Mouse (Mus musculus) C2C12 (cell line): Measurements from ENCODE around the gene Spsb2.

Experiments used
- CEBPB ChIP-seq: IDR thresholded peaks from one replicate; pipeline ENCODE4 v1.6.1; 2011; ENCODE audit warnings: low read depth, mild to moderate bottlenecking, control low read depth, moderate library complexity
- CTCF ChIP-seq: IDR thresholded peaks from one replicate; pipeline ENCODE4 v1.5.1; 2011; ENCODE audit not compliant: control insufficient read depth, insufficient read depth, insufficient read length
- MYOG ChIP-seq: IDR thresholded peaks from one replicate; pipeline ENCODE4 v1.6.1; 2011; ENCODE audit not compliant: control insufficient read depth, insufficient read length; ENCODE audit errors: extremely low read depth

DNA sequence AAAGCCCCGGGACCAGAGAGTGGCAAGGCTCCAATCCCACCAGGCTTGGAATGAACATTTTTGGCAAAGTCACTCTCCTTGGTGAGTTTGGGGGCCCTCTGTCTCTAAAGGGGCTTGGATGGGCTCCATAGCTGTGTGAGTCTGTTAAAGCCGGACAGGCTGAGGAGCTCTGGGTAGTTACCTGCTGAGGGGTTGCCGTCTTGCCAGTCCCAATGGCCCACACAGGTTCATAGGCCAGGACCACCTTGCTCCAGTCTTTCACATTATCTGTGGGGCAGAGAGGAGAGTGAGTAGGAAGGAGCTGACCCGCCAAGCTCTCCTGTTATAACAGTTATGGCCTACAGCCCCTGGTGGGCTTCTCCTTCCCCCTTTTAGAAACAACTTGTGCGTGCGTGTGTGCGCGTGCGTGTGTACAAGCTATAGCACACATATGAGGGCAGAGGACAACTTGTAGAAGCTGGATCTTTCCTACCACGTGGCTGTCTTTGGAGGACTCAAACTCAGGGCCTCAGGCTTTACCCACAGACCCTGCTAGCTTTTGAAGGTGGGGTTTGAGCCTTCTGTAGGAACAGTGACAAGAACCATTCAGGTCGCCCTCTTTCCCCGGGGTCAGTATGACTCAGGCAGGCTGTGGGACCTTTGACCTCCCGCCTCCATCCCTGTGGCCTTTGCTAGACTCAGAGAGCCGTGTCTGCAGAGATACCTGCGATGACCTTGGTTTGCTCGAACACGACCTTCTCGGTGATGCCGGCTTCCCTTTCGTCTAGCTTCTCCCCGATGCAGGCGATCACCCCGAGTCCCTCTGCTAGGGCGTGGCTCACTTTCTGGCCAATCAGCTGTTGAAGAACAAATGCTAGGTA is 3.5 kb downstream of the Spsb2 start:
- TF ChIP-seq CTCF (no peak), MYOG (no peak), CEBPB (no peak)
